Mouse (Mus musculus) hindbrain, embryonic 12.5 days (tissue): ENCODE results near the gene Ugt2a3. TPM values are rescaled to one million over a fixed set of nuclear protein-coding genes. Genes with fewer than 3 reads are reported as not detected.
"Not testable (repeated sequence)": the region's sequence is repeated elsewhere in the genome, so short reads cannot be mapped to it uniquely, and the experiment has no call there.

Experiments used
- ATAC-seq: fragments of 200-750 bp; cut with Nextera tagmentation; 2 replicates; pipeline ENCODE4 v1.8.0; 2017; ENCODE audit warnings: moderate TSS enrichment; ENCODE audit not compliant: low FRiP score
- H3K27ac ChIP-seq: fragments of 300-500 bp; sonication (generic); 2 replicates; pipeline ENCODE4 v1.5.1; 2016; ENCODE audit warnings: mild to moderate bottlenecking
- H3K27me3 ChIP-seq: fragments of 300-500 bp; sonication (generic); 2 replicates; pipeline ENCODE4 v1.6.1; 2016; ENCODE audit warnings: mild to moderate bottlenecking
- H3K36me3 ChIP-seq: fragments of 300-500 bp; sonication (generic); 2 replicates; pipeline ENCODE4 v1.6.1; 2016; ENCODE audit warnings: mild to moderate bottlenecking
- H3K4me1 ChIP-seq: fragments of 300-500 bp; sonication (generic); 2 replicates; pipeline ENCODE4 v1.6.1; 2016
- H3K4me2 ChIP-seq: fragments of 300-500 bp; sonication (generic); replicated peaks from 2 replicates; pipeline ENCODE4 v1.6.1; 2016; ENCODE audit warnings: mild to moderate bottlenecking
- H3K4me3 ChIP-seq: fragments of 300-500 bp; sonication (generic); 2 replicates; pipeline ENCODE4 v1.5.1; 2016; ENCODE audit warnings: mild to moderate bottlenecking
- H3K9ac ChIP-seq: fragments of 300-500 bp; sonication (generic); 2 replicates; pipeline ENCODE4 v1.6.1; 2016; ENCODE audit warnings: mild to moderate bottlenecking, moderate library complexity
- H3K9me3 ChIP-seq: fragments of 300-500 bp; sonication (generic); replicated peaks from 2 replicates; pipeline ENCODE4 v1.6.1; 2016; ENCODE audit warnings: mild to moderate bottlenecking
- WGBS: fragments of 180-500 bp; shearing (Covaris S2); methylation state at CpG from one replicate; pipeline ENCODE4 v1.1.7; 2016; 5-methylcytosine and 5-hydroxymethylcytosine counted together
- polyA plus RNA-seq: library from polyadenylated mRNA; unstranded; fragments of >200 nt; fragmentation: Nextera tagmentation; extraction: Ambion mirVana; gene quantifications from 2 replicates; pipeline ENCODE4 v1.2.1, GENCODE M21; 2016

Ugt2a3 gene
- polyA plus RNA-seq, 1 experiment from 2014 or later, result not detected

- H3K36me3 ChIP-seq, result no peaks in the 10 kb centered on the region
- H3K27me3 ChIP-seq, result no peaks in the 10 kb centered on the region
- 93% methylated on average over 12 of the region's 12 CpGs for WGBS
- no peak overlapping the region for H3K4me3 ChIP-seq
- H3K27ac ChIP-seq, result no peak overlapping the region
- H3K4me2 ChIP-seq, result no peak overlapping the region
- ATAC-seq, result no peak
- H3K9ac ChIP-seq, result no peak overlapping the region
- H3K9me3 ChIP-seq, result no peaks in the 10 kb centered on the region
- no peaks in the 10 kb centered on the region for H3K4me1 ChIP-seq
Observed at GRCm38 (mm10) chr5:87311392-87311791, 25.6 kb downstream of the Ugt2a3 start.

GRCm38 (mm10) chr5:87286180-87286579 is 50.8 kb downstream of the Ugt2a3 start:
- H3K36me3 ChIP-seq, H3K27me3 ChIP-seq, H3K27ac ChIP-seq, H3K9ac ChIP-seq, H3K4me2 ChIP-seq, H3K4me1 ChIP-seq, ATAC-seq, H3K4me3 ChIP-seq, H3K9me3 ChIP-seq: not testable (repeated sequence)
- 94% methylated on average over 4 of the region's 4 CpGs for WGBS

- H3K27ac ChIP-seq, H3K36me3 ChIP-seq, ATAC-seq, H3K27me3 ChIP-seq, H3K4me2 ChIP-seq, H3K9me3 ChIP-seq, H3K9ac ChIP-seq, H3K4me1 ChIP-seq, H3K4me3 ChIP-seq: not testable (repeated sequence)
- 85% methylated on average over 4 of the region's 4 CpGs for WGBS
Observed at GRCm38 (mm10) chr5:87275986-87276385, 61.0 kb downstream of the Ugt2a3 start.

- 92% methylated on average over 6 of the region's 6 CpGs for WGBS
- no peak for ATAC-seq
- H3K4me1 ChIP-seq, result no peaks in the 10 kb centered on the region
Observed at GRCm38 (mm10) chr5:87275581-87275980, 61.4 kb downstream of the Ugt2a3 start.

More at GRCm38 (mm10) chr5:87275581-87275980, 61.4 kb downstream of the Ugt2a3 start:
- Histone ChIP-seq H3K9me3 (no peaks in the 10 kb centered on the region; the same call in none of the 2 replicates), H3K27ac (no peak overlapping the region), H3K4me2 (no peak overlapping the region), H3K4me3 (no peak overlapping the region), H3K36me3 (no peaks in the 10 kb centered on the region), H3K27me3 (no peaks in the 10 kb centered on the region), H3K9ac (no peak overlapping the region)

Other genes starting within 250 kb of the Ugt2a3 start
- not detected in 2 replicates for gene Ugt2b36, start 244.6 kb downstream of the Ugt2a3 start, polyA plus RNA-seq
- gene Ugt2b5, start 196.9 kb downstream of the Ugt2a3 start, polyA plus RNA-seq, result not detected in 2 replicates
- not detected in 2 replicates for gene Ugt2b37, start 82.4 kb downstream of the Ugt2a3 start, polyA plus RNA-seq
- not detected in 2 replicates for gene Ugt2b38, start 87.0 kb upstream of the Ugt2a3 start, polyA plus RNA-seq
- not detected in 2 replicates for gene Ugt2a2, start 145.1 kb upstream of the Ugt2a3 start, polyA plus RNA-seq
- gene Gm43638, start 149.6 kb upstream of the Ugt2a3 start, polyA plus RNA-seq, result not detected in 2 replicates
- gene Ugt2a1, start 153.7 kb upstream of the Ugt2a3 start, polyA plus RNA-seq, result not detected in 2 replicates
- gene Sult1b1, start 201.0 kb upstream of the Ugt2a3 start, polyA plus RNA-seq, result not detected in 2 replicates
- not detected in 2 replicates for gene Sult1d1, start 231.8 kb upstream of the Ugt2a3 start, polyA plus RNA-seq